Mouse (Mus musculus): ENCODE measurements around the gene Fyco1. TPM values are rescaled to one million over a fixed set of nuclear protein-coding genes. Genes with fewer than 3 reads are reported as not detected.
A peak's percentile ranks its signal among the peaks of the same experiment; 100 is the strongest.
"Not testable (repeated sequence)": the region's sequence is repeated elsewhere in the genome, so short reads cannot be mapped to it uniquely, and the experiment has no call there.

The Fyco1 gene
- total RNA-seq, 1 experiment from 2014 or later: 33.2 TPM

GRCm38 (mm10) chr9:123758645-123759044 lies 93.1 kb downstream of the Fyco1 start:
- ATAC-seq (ENCODE audit: extremely low read depth, insufficient number of reproducible peaks, low FRiP score, poor library complexity, severe bottlenecking): no peak

GRCm38 (mm10) chr9:123758156-123758555 lies 93.5 kb downstream of the Fyco1 start:
- ATAC-seq (ENCODE audit: extremely low read depth, insufficient number of reproducible peaks, low FRiP score, poor library complexity, severe bottlenecking): no peak

GRCm38 (mm10) chr9:123757326-123757725 lies 94.4 kb downstream of the Fyco1 start:
- ATAC-seq (ENCODE audit: extremely low read depth, insufficient number of reproducible peaks, low FRiP score, poor library complexity, severe bottlenecking): no peak

- no peak for ATAC-seq (ENCODE audit: extremely low read depth, insufficient number of reproducible peaks, low FRiP score, poor library complexity, severe bottlenecking)
Observed at GRCm38 (mm10) chr9:123756752-123757151, 94.9 kb downstream of the Fyco1 start.

- ATAC-seq (ENCODE audit: extremely low read depth, insufficient number of reproducible peaks, low FRiP score, poor library complexity, severe bottlenecking): peak; percentile 94
Observed at GRCm38 (mm10) chr9:123754333-123754732, 97.4 kb downstream of the Fyco1 start.

- ATAC-seq (ENCODE audit: extremely low read depth, insufficient number of reproducible peaks, low FRiP score, poor library complexity, severe bottlenecking): not testable (repeated sequence)
Observed at GRCm38 (mm10) chr9:123749687-123750086, 102.0 kb downstream of the Fyco1 start.

- ATAC-seq (ENCODE audit: extremely low read depth, insufficient number of reproducible peaks, low FRiP score, poor library complexity, severe bottlenecking): no peak
Observed at GRCm38 (mm10) chr9:123740799-123741198, 110.9 kb downstream of the Fyco1 start.

Other genes with a start within 250 kb of the Fyco1 start
- gene Slc6a20b, start 219.3 kb downstream of the Fyco1 start, total RNA-seq (2017): 0.35 and 0.49 TPM in 2 replicates
- gene Ccr9, start 173.5 kb downstream of the Fyco1 start, total RNA-seq (2017): 4.3 and 5.6 TPM in 2 replicates
- gene Slc6a20a, start 173.0 kb downstream of the Fyco1 start, total RNA-seq (2017): not detected in 2 replicates
- 16.8 and 18.5 TPM in 2 replicates for gene Lztfl1, start 134.2 kb downstream of the Fyco1 start, total RNA-seq (2017)
- 5.1 and 6.0 TPM in 2 replicates for gene Cxcr6, start 45.4 kb downstream of the Fyco1 start, total RNA-seq (2017)
- 0.12 TPM in 1 of 2 replicates, not detected in the other for gene Xcr1, start 10.1 kb upstream of the Fyco1 start, total RNA-seq (2017)
- 360 and 362 TPM in 2 replicates for gene Ccr1, start 116.8 kb upstream of the Fyco1 start, total RNA-seq (2017)
- gene Ccr1l1, start 126.5 kb upstream of the Fyco1 start, total RNA-seq (2017): 1.2 TPM in 1 of 2 replicates, not detected in the other
- gene Ccr3, start 170.1 kb upstream of the Fyco1 start, total RNA-seq (2017): 10.1 and 10.7 TPM in 2 replicates

Measured in neutrophil, adult 5-6 weeks (primary cell).